Mouse (Mus musculus) MEL (cell line): ENCODE measurements around the gene Alg11. TPM values are rescaled to one million over a fixed set of nuclear protein-coding genes. Genes with fewer than 3 reads are reported as not detected.

Experiments
- DNase-seq: peaks from one replicate; pipeline ENCODE4 v3.0.0; 2011; ENCODE audit warnings: low read depth, low spot score
- H3K27ac ChIP-seq: 2 replicates; pipeline ENCODE4 v1.5.1; 2012; ENCODE audit warnings: low read depth, mild to moderate bottlenecking, control low read depth, low read length, moderate library complexity; ENCODE audit not compliant: control insufficient read depth
- H3K27me3 ChIP-seq, 2 experiments: fragments of 150-350 bp in 1 of 2; sonication (generic) in 1 of 2; 2 replicates each; pipeline ENCODE4 v1.6.1; 2012; ENCODE audit warnings: low read length in 2 of 2, mild to moderate bottlenecking in 2 of 2, improper control_type of control experiment in 1 of 2, moderate library complexity in 1 of 2; ENCODE audit not compliant: insufficient read depth in 2 of 2, control insufficient read depth in 1 of 2
- H3K36me3 ChIP-seq, 2 experiments: 2 replicates each; pipeline ENCODE4 v1.6.1; 2012 to 2014; ENCODE audit warnings: low read length in 2 of 2, improper control_type of control experiment in 1 of 2, inconsistent platforms in 1 of 2, mild to moderate bottlenecking in 1 of 2; ENCODE audit not compliant: insufficient read depth in 2 of 2, control insufficient read depth in 1 of 2
- H3K4me1 ChIP-seq, 2 experiments: fragments of 150-350 bp in 1 of 2; sonication (generic) in 1 of 2; 2 replicates each; pipeline ENCODE4 v1.6.1; 2012; ENCODE audit warnings: low read length in 2 of 2, improper control_type of control experiment in 1 of 2, mild to moderate bottlenecking in 1 of 2; ENCODE audit not compliant: insufficient read depth in 2 of 2, control insufficient read depth in 1 of 2
- H3K4me3 ChIP-seq, 2 experiments: fragments of 150-350 bp in 1 of 2; sonication (generic) in 1 of 2; 2 replicates each; pipeline ENCODE4 v1.5.1; 2012; ENCODE audit warnings: low read depth in 2 of 2, low read length in 2 of 2, mild to moderate bottlenecking in 2 of 2, moderate library complexity in 2 of 2, control low read depth in 1 of 2, improper control_type of control experiment in 1 of 2; ENCODE audit not compliant: control insufficient read depth in 1 of 2, insufficient read depth in 1 of 2
- H3K79me2 ChIP-seq: 2 replicates; pipeline ENCODE4 v1.6.1; 2012; ENCODE audit warnings: mild to moderate bottlenecking, low read length, moderate library complexity; ENCODE audit not compliant: control insufficient read depth, poor library complexity, insufficient read depth
- H3K9ac ChIP-seq: 2 replicates; pipeline ENCODE4 v1.6.1; 2012; ENCODE audit warnings: low read depth, mild to moderate bottlenecking, control low read depth, low read length, moderate library complexity; ENCODE audit not compliant: control insufficient read depth, poor library complexity, severe bottlenecking
- H3K9me3 ChIP-seq: fragments of 150-350 bp; sonication (generic); replicated peaks from 2 replicates; pipeline ENCODE4 v1.6.1; 2012; ENCODE audit warnings: mild to moderate bottlenecking, low read length, improper control_type of control experiment, moderate library complexity; ENCODE audit not compliant: insufficient read depth
- BHLHE40 ChIP-seq: IDR thresholded peaks from 2 replicates; pipeline ENCODE4 v1.6.1; 2012; ENCODE audit warnings: low read depth, mild to moderate bottlenecking, inconsistent platforms, low read length, improper control_type of control experiment, borderline replicate concordance
- CHD1 ChIP-seq: IDR thresholded peaks from 2 replicates; pipeline ENCODE4 v1.6.1; 2012; ENCODE audit warnings: low read depth, mild to moderate bottlenecking, inconsistent platforms, low read length, improper control_type of control experiment
- CHD2 ChIP-seq: IDR thresholded peaks from 2 replicates; pipeline ENCODE4 v1.6.1; 2011; ENCODE audit warnings: low read length, improper control_type of control experiment
- CTCF ChIP-seq, 3 experiments: IDR thresholded peaks in 2 of 3; conservative IDR thresholded peaks in 1 of 3; 2 replicates each; pipeline ENCODE4 v1.5.1; 2011 to 2012; ENCODE audit warnings: low read length in 3 of 3, low read depth in 2 of 3, mild to moderate bottlenecking in 2 of 3, improper control_type of control experiment in 1 of 3, inconsistent platforms in 1 of 3, mixed read lengths in 1 of 3, moderate library complexity in 1 of 3; ENCODE audit not compliant: control insufficient read depth in 1 of 3, insufficient read depth in 1 of 3, poor library complexity in 1 of 3, severe bottlenecking in 1 of 3
- E2F4 ChIP-seq: IDR thresholded peaks from 2 replicates; pipeline ENCODE4 v1.6.1; 2011; ENCODE audit warnings: low read depth, low read length, improper control_type of control experiment, borderline replicate concordance
- ELF1 ChIP-seq: IDR thresholded peaks from 2 replicates; pipeline ENCODE4 v1.6.1; 2014; ENCODE audit warnings: low read depth, mild to moderate bottlenecking, inconsistent platforms, low read length, improper control_type of control experiment, moderate library complexity
- EP300 ChIP-seq, 2 experiments: IDR thresholded peaks; 2 replicates each; pipeline ENCODE4 v1.6.1; 2011; ENCODE audit warnings: improper control_type of control experiment in 2 of 2, low read length in 2 of 2, low read depth in 1 of 2, mild to moderate bottlenecking in 1 of 2
- ETS1 ChIP-seq: IDR thresholded peaks from 2 replicates; pipeline ENCODE4 v1.6.1; 2012; ENCODE audit warnings: low read depth, mild to moderate bottlenecking, inconsistent platforms, low read length, improper control_type of control experiment, moderate library complexity
- GABPA ChIP-seq: IDR thresholded peaks from 2 replicates; pipeline ENCODE4 v1.6.1; 2012; ENCODE audit warnings: low read depth, mild to moderate bottlenecking, inconsistent platforms, low read length, improper control_type of control experiment, moderate library complexity
- GATA1 ChIP-seq: IDR thresholded peaks from 2 replicates; pipeline ENCODE4 v1.6.1; 2011; ENCODE audit warnings: low read depth, low read length, improper control_type of control experiment
- HCFC1 ChIP-seq: IDR thresholded peaks from 2 replicates; pipeline ENCODE4 v1.6.1; 2012; ENCODE audit warnings: low read depth, mild to moderate bottlenecking, inconsistent platforms, low read length, improper control_type of control experiment, moderate library complexity
- JUND ChIP-seq: IDR thresholded peaks from 2 replicates; pipeline ENCODE4 v1.6.1; 2011; ENCODE audit warnings: low read depth, mild to moderate bottlenecking, improper control_type of control experiment, low read length
- KAT2A ChIP-seq: conservative IDR thresholded peaks from 2 replicates; pipeline ENCODE4 v1.6.1; 2012; ENCODE audit warnings: low read depth, low read length, improper control_type of control experiment, inconsistent platforms
- MAFK ChIP-seq: IDR thresholded peaks from 2 replicates; pipeline ENCODE4 v1.6.1; 2011; ENCODE audit warnings: low read depth, mild to moderate bottlenecking, low read length, improper control_type of control experiment, borderline replicate concordance
- MAX ChIP-seq: IDR thresholded peaks from 2 replicates; pipeline ENCODE4 v1.6.1; 2011; ENCODE audit warnings: low read length, improper control_type of control experiment
- MAZ ChIP-seq: IDR thresholded peaks from 2 replicates; pipeline ENCODE4 v1.6.1; 2012; ENCODE audit warnings: low read depth, mild to moderate bottlenecking, inconsistent platforms, low read length, improper control_type of control experiment
- MEF2A ChIP-seq: IDR thresholded peaks from 2 replicates; pipeline ENCODE4 v1.6.1; 2014; ENCODE audit warnings: low read depth, mild to moderate bottlenecking, inconsistent platforms, low read length, improper control_type of control experiment; ENCODE audit not compliant: poor library complexity, insufficient replicate concordance, severe bottlenecking; ENCODE audit errors: extremely low read depth
- MXI1 ChIP-seq: IDR thresholded peaks from 2 replicates; pipeline ENCODE4 v1.6.1; 2011; ENCODE audit warnings: mild to moderate bottlenecking, low read depth, low read length, improper control_type of control experiment
- MYB ChIP-seq: IDR thresholded peaks from 2 replicates; pipeline ENCODE4 v1.6.1; 2011; ENCODE audit warnings: mild to moderate bottlenecking, low read depth, low read length, improper control_type of control experiment
- MYC ChIP-seq: IDR thresholded peaks from 2 replicates; pipeline ENCODE4 v1.6.1; 2011; ENCODE audit warnings: low read depth, mild to moderate bottlenecking, low read length, improper control_type of control experiment, moderate library complexity
- NELFE ChIP-seq: IDR thresholded peaks from 2 replicates; pipeline ENCODE4 v1.6.1; 2011; ENCODE audit warnings: low read depth, low read length, improper control_type of control experiment
- NRF1 ChIP-seq: IDR thresholded peaks from 2 replicates; pipeline ENCODE4 v1.6.1; 2014; ENCODE audit warnings: low read depth, mild to moderate bottlenecking, inconsistent platforms, low read length, improper control_type of control experiment, moderate library complexity; ENCODE audit not compliant: poor library complexity, insufficient read depth, severe bottlenecking
- POLR2A ChIP-seq, 2 experiments: IDR thresholded peaks; 2 replicates each; pipeline ENCODE4 v1.6.1; 2011 to 2012; ENCODE audit warnings: low read length in 2 of 2, mild to moderate bottlenecking in 2 of 2, control low read depth in 1 of 2, improper control_type of control experiment in 1 of 2, low read depth in 1 of 2, moderate library complexity in 1 of 2; ENCODE audit not compliant: control insufficient read depth in 1 of 2, insufficient read depth in 1 of 2, poor library complexity in 1 of 2
- POLR2AphosphoS2 ChIP-seq: IDR thresholded peaks from 2 replicates; pipeline ENCODE4 v1.6.1; 2011; ENCODE audit warnings: low read length, improper control_type of control experiment
- POLR2AphosphoS5 ChIP-seq: IDR thresholded peaks from 2 replicates; pipeline ENCODE4 v1.6.1; 2012; ENCODE audit warnings: low read depth, borderline replicate concordance, mild to moderate bottlenecking, inconsistent platforms, low read length, moderate library complexity, mixed read lengths
- RAD21 ChIP-seq: IDR thresholded peaks from 2 replicates; pipeline ENCODE4 v1.6.1; 2011; ENCODE audit warnings: mild to moderate bottlenecking, low read depth, low read length, improper control_type of control experiment
- RCOR1 ChIP-seq: IDR thresholded peaks from 2 replicates; pipeline ENCODE4 v1.6.1; 2012; ENCODE audit warnings: low read depth, mild to moderate bottlenecking, inconsistent platforms, low read length, improper control_type of control experiment
- SIN3A ChIP-seq: IDR thresholded peaks from 2 replicates; pipeline ENCODE4 v1.6.1; 2012; ENCODE audit warnings: low read length, improper control_type of control experiment, inconsistent platforms
- SMC3 ChIP-seq: IDR thresholded peaks from 2 replicates; pipeline ENCODE4 v1.6.1; 2011; ENCODE audit warnings: low read depth, low read length, improper control_type of control experiment
- TCF12 ChIP-seq: IDR thresholded peaks from 2 replicates; pipeline ENCODE4 v1.6.1; 2014; ENCODE audit warnings: low read depth, mild to moderate bottlenecking, inconsistent platforms, low read length, improper control_type of control experiment, moderate library complexity
- UBTF ChIP-seq: IDR thresholded peaks from 2 replicates; pipeline ENCODE4 v1.6.1; 2012; ENCODE audit warnings: low read depth, mild to moderate bottlenecking, inconsistent platforms, low read length, improper control_type of control experiment, moderate library complexity, borderline replicate concordance; ENCODE audit not compliant: insufficient read depth
- USF1 ChIP-seq: IDR thresholded peaks from 2 replicates; pipeline ENCODE4 v1.6.1; 2014; ENCODE audit warnings: low read depth, mild to moderate bottlenecking, inconsistent platforms, low read length, improper control_type of control experiment, moderate library complexity
- USF2 ChIP-seq, 2 experiments: IDR thresholded peaks; 2 replicates each; pipeline ENCODE4 v1.6.1; 2011 to 2012; ENCODE audit warnings: improper control_type of control experiment in 2 of 2, low read length in 2 of 2, borderline replicate concordance in 1 of 2, inconsistent platforms in 1 of 2, low read depth in 1 of 2, mild to moderate bottlenecking in 1 of 2; ENCODE audit not compliant: insufficient read depth in 1 of 2
- ZC3H11A ChIP-seq: IDR thresholded peaks from 2 replicates; pipeline ENCODE4 v1.6.1; 2012; ENCODE audit warnings: low read depth, mild to moderate bottlenecking, inconsistent platforms, low read length, improper control_type of control experiment
- ZKSCAN1 ChIP-seq: IDR thresholded peaks from 2 replicates; pipeline ENCODE4 v1.6.1; 2012; ENCODE audit warnings: low read depth, mild to moderate bottlenecking, inconsistent platforms, low read length, improper control_type of control experiment, moderate library complexity
- ZMIZ1 ChIP-seq: IDR thresholded peaks from 2 replicates; pipeline ENCODE4 v1.6.1; 2012; ENCODE audit warnings: low read depth, mild to moderate bottlenecking, inconsistent platforms, low read length, improper control_type of control experiment, moderate library complexity
- ZNF384 ChIP-seq: IDR thresholded peaks from 2 replicates; pipeline ENCODE4 v1.6.1; 2012; ENCODE audit warnings: low read depth, mild to moderate bottlenecking, inconsistent platforms, low read length, improper control_type of control experiment
- polyA plus RNA-seq, 2 experiments: library from polyadenylated mRNA; stranded (reverse) in 1 of 2; unstranded in 1 of 2; fragments of >175 nt in 1 of 2; fragments of >200 nt in 1 of 2; gene quantifications; 2 replicates each; pipeline versions ENCODE4 v1.2.1 to v1.2.4; 2012; ENCODE audit warnings: low replicate concordance in 2 of 2, low read depth in 1 of 2; ENCODE audit not compliant: insufficient read length in 2 of 2, insufficient read depth in 1 of 2, missing spikeins in 1 of 2
- total RNA-seq: library from RNA; depleted of rRNA; stranded (reverse); fragments of 300-350 nt; gene quantifications from 2 replicates; pipeline ENCODE4 v1.2.3, GENCODE M21; 2012

Gene Alg11
- total and polyA plus RNA-seq, 3 experiments, result 17.2 to 55.0 (median 22.2) TPM

- peaks cover 14 to 32% of the 10 kb centered on the region in 2 experiments for H3K4me1 ChIP-seq
- no peaks in the 10 kb centered on the region for H3K9me3 ChIP-seq
- H3K79me2 ChIP-seq, result peaks cover 76% of the 10 kb centered on the region
- H3K27ac ChIP-seq, result peak overlapping the region; percentile 99
- H3K27me3 ChIP-seq, result no peaks in the 10 kb centered on the region
- H3K36me3 ChIP-seq, result peaks cover 0 to 38% of the 10 kb centered on the region in 2 experiments; a peak in 3 of 4 replicates
- DNase-seq, result peak; percentile 92
- peak overlapping the region; percentile 50 to 92 for H3K4me3 ChIP-seq
- H3K9ac ChIP-seq, result peak overlapping the region; percentile 77
- TF ChIP-seq TCF12, result peak; percentile 71
- 0 out of 2 replicates have a peak, but pooled peaks have one; percentile 10 for TF ChIP-seq HCFC1
- no peak for TF ChIP-seq ZNF384
- no peak for TF ChIP-seq RCOR1
- TF ChIP-seq CHD1, result no peak
- no peak for TF ChIP-seq POLR2AphosphoS2
- TF ChIP-seq USF1, result no peak
- no peak for TF ChIP-seq ZC3H11A
- TF ChIP-seq BHLHE40, result peak; percentile 2; the same call in 1 of the 2 replicates
- TF ChIP-seq MXI1, result peak; percentile 87
- TF ChIP-seq SIN3A, result peak; percentile 88
- TF ChIP-seq MAFK, result no peak
- TF ChIP-seq MYB, result no peak
- TF ChIP-seq SMC3, result no peak
- TF ChIP-seq ETS1, result peak; percentile 85
- peak; percentile 44; the same call in 1 of the 2 replicates for TF ChIP-seq CHD2
- TF ChIP-seq UBTF, result no peak
- peak; percentile 89 for TF ChIP-seq MAX
- no peak for TF ChIP-seq MEF2A
- no peak for TF ChIP-seq ZKSCAN1
- TF ChIP-seq NELFE, result peak; percentile 49; the same call in 1 of the 2 replicates
- no peak for TF ChIP-seq E2F4
- TF ChIP-seq MAZ, result peak; percentile 61; the same call in 1 of the 2 replicates
- TF ChIP-seq NRF1, result no peak
- peak; percentile 95 for TF ChIP-seq MYC
- TF ChIP-seq ZMIZ1, result 0 out of 2 replicates have a peak, but pooled peaks have one; percentile 30
- no peak for TF ChIP-seq RAD21
- TF ChIP-seq POLR2A (IDR thresholded peaks at IDR 0.05; ENCODE audit: control insufficient read depth in 1 of 2, insufficient read depth in 1 of 2, low read depth in 1 of 2, low read length in 2 of 2, poor library complexity in 1 of 2), result peak in 1 of 2 experiments; percentile 70; a peak in 2 of 4 replicates
- TF ChIP-seq POLR2AphosphoS5, result no peak
- TF ChIP-seq ELF1, result no peak
- no peak for TF ChIP-seq CTCF (IDR thresholded peaks at IDR 0.05 in 2 of 3, conservative IDR thresholded peaks at IDR 0.05 in 1 of 3; ENCODE audit: control insufficient read depth in 1 of 3, insufficient read depth in 1 of 3, low read depth in 2 of 3, low read length in 3 of 3, poor library complexity in 1 of 3, severe bottlenecking in 1 of 3)
- TF ChIP-seq JUND, result peak; percentile 81; the same call in 1 of the 2 replicates
- TF ChIP-seq GATA1, result peak; percentile 81
- no peak for TF ChIP-seq GABPA
- TF ChIP-seq KAT2A, result no peak
- TF ChIP-seq EP300 (IDR thresholded peaks at IDR 0.05; ENCODE audit: low read depth in 1 of 2, low read length in 2 of 2), result peak; percentile 82 to 88
- no peak for TF ChIP-seq USF2 (IDR thresholded peaks at IDR 0.05; ENCODE audit: borderline replicate concordance in 1 of 2, insufficient read depth in 1 of 2, low read depth in 1 of 2, low read length in 2 of 2)
Observed at GRCm38 (mm10) chr8:22056850-22057249, 3.7 kb upstream of the Alg11 start.
